Mouse (Mus musculus) liver, postnatal 0 days (tissue): Measurements from ENCODE around the gene Ctsc. TPM values are rescaled to one million over a fixed set of nuclear protein-coding genes. Genes with fewer than 3 reads are reported as not detected.

Experiments
- ATAC-seq: fragments of 200-750 bp; cut with Nextera tagmentation; 2 replicates; pipeline ENCODE4 v1.8.0; 2017; ENCODE audit warnings: mild to moderate bottlenecking, moderate library complexity
- DNase-seq: peaks from one replicate; pipeline ENCODE4 v3.0.0-alpha.2; 2016
- H3K27ac ChIP-seq: fragments of 300-500 bp; sonication (generic); 2 replicates; pipeline ENCODE4 v1.5.1; 2014; ENCODE audit warnings: antibody characterized with exemption, moderate library complexity, mild to moderate bottlenecking, low read depth
- H3K27me3 ChIP-seq: fragments of 300-500 bp; sonication (generic); 2 replicates; pipeline ENCODE4 v1.6.1; 2014; ENCODE audit warnings: low read length, control low read depth, mixed read lengths; ENCODE audit not compliant: insufficient read depth
- H3K36me3 ChIP-seq: fragments of 300-500 bp; sonication (generic); replicated peaks from 2 replicates; pipeline ENCODE4 v1.6.1; 2014; ENCODE audit warnings: mild to moderate bottlenecking, control low read depth, low read length, moderate library complexity, mixed read lengths; ENCODE audit not compliant: insufficient read depth
- H3K4me1 ChIP-seq: fragments of 300-500 bp; sonication (generic); 2 replicates; pipeline ENCODE4 v1.6.1; 2014; ENCODE audit warnings: antibody characterized with exemption, mild to moderate bottlenecking, control low read depth; ENCODE audit not compliant: insufficient read depth
- H3K4me2 ChIP-seq: fragments of 300-500 bp; sonication (generic); 2 replicates; pipeline ENCODE4 v1.6.1; 2014; ENCODE audit warnings: low read depth, mild to moderate bottlenecking, low read length, moderate library complexity, mixed read lengths
- H3K4me3 ChIP-seq: fragments of 300-500 bp; sonication (generic); 2 replicates; pipeline ENCODE4 v1.5.1; 2014; ENCODE audit warnings: low read depth, low read length
- H3K9ac ChIP-seq: fragments of 300-500 bp; sonication (generic); replicated peaks from 2 replicates; pipeline ENCODE4 v1.6.1; 2014; ENCODE audit warnings: mild to moderate bottlenecking, moderate library complexity
- H3K9me3 ChIP-seq: fragments of 300-500 bp; sonication (generic); 2 replicates; pipeline ENCODE4 v1.6.1; 2016; ENCODE audit warnings: mild to moderate bottlenecking, control low read depth, low read length, mixed read lengths
- CTCF ChIP-seq: sonication (generic); IDR thresholded peaks from 2 replicates; pipeline ENCODE4 v1.5.1; 2016; ENCODE audit warnings: antibody characterized with exemption, low read depth
- EP300 ChIP-seq: IDR thresholded peaks from 2 replicates; pipeline ENCODE4 v1.6.1; 2016; ENCODE audit warnings: antibody characterized with exemption, low read depth, mild to moderate bottlenecking
- WGBS: fragments of 180-500 bp; shearing (Covaris S2); extraction: QIAGEN DNeasy Blood & Tissue Kit; methylation state at CpG from one replicate; pipeline ENCODE4 v1.1.7; 2014; ENCODE audit not compliant: insufficient replicate concordance; 5-methylcytosine and 5-hydroxymethylcytosine counted together
- polyA plus RNA-seq: library from polyadenylated mRNA; unstranded; fragments of >200 nt; fragmentation: Nextera tagmentation; extraction: Ambion mirVana; gene quantifications from 2 replicates; pipeline ENCODE4 v1.2.1, GENCODE M21; 2015

The Ctsc gene
- polyA plus RNA-seq, 1 experiment from 2014 or later: 66.5 TPM

DNA sequence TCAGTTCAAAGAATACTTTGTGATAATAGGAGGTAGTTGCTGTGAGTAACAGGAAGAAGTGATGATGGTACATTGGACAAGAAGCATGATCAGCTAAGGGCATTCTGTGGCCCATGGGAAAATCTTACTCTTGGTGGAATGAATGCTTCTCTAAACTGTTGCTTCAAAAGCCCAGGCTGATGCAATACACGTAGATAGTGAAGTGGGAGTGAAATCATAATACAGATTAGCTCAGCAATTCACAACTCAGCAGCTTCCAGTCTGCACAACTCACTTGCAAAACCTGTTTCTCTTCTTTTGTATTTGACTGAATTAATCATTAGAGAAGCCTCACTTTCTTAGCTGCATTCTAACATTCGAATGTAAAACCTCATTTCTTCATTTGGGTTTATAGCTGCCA, 6.4 kb upstream of the Ctsc start:
- Histone ChIP-seq H3K4me3 (no peak overlapping the region), H3K9ac (no peak overlapping the region), H3K27ac (no peak overlapping the region), H3K4me1 (no peaks in the 10 kb centered on the region), H3K9me3 (no peaks in the 10 kb centered on the region), H3K4me2 (no peak overlapping the region), H3K27me3 (no peaks in the 10 kb centered on the region), H3K36me3 (no peaks in the 10 kb centered on the region)
- 15% methylated on average over 2 of the region's 2 CpGs for WGBS
- ATAC-seq: no peak
- no peak for TF ChIP-seq EP300
- no peak for DNase-seq

DNA sequence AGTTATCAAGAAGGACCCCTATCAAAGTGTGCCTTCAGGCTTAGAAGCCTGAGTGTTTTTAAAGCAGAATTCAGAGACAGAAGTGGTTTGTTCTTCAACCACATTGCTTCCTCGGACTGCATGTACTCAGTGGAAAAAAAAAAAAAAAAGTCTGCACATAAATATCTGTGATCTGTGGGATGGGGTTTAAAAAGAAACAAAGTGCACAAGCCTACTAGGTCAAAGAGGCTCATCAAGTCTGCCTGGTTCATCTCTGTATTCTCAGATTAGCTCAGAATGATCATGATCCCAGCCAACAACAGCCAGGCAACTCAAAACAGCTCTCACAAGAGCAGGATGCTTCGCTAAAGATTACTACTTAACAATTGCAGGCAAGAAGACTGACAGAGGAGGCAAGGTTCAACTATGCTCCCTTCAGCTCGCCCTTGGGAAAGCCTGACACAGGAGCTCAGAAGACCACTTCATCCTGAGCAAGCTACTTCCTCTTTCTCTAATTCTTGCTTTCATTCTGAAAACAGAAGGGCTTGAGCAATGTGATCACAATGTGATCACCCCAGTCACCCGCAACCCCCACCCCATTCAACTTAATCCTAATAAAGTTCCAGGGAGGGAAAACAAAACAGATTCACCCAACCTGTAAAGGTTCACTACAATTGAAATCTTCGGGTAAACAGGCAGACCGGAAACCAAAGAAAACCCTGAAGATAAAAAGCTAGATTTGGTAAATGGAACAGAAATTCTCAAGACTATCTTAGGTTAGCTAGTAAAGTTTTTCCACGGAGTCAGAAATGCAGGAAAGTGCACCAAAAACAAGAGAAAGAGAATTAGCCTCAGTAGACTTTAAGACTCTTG, 745 bp upstream of the Ctsc start:
- Histone ChIP-seq H3K27me3 (no peaks in the 10 kb centered on the region), H3K4me3 (peak overlapping the region; percentile 48), H3K27ac (peak overlapping the region; percentile 58), H3K4me2 (peak overlapping the region; percentile 69), H3K36me3 (no peaks in the 10 kb centered on the region), H3K9me3 (no peaks in the 10 kb centered on the region), H3K4me1 (peaks cover 8% of the 10 kb centered on the region), H3K9ac (no peak overlapping the region)
- ATAC-seq: peak; percentile 60
- DNase-seq: peak; percentile 12
- no peak for TF ChIP-seq EP300
- TF ChIP-seq CTCF: no peak
- 12% methylated on average over 7 of the region's 7 CpGs for WGBS

DNA sequence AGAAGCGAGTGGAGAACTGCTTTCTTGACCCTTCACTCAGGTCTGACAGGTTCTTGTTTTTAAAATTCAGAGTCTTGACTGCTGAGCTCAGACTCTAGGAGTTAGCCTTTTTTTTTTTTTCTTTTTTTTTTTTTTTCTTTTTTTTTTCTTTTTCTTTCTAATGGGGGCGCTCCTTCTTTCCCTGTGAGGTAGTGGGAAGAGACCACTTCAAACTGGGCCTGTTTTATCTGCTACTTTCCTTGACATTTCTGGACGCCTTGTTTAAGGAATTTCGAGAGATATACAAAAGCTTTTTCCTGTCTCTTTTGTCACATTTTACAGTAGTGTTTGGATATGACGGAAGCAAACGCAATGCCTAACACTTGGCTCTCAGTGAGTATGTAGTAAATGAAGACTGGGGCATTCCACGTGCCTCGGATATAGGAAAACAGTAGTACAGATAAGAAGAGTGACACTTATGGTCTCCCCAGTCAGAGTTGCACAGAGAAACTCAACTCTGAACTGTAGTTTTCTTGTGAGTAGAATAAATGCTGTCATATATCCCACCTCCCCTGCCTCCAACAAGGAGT, 827 bp downstream of the Ctsc start:
- peak overlapping the region; percentile 69 for H3K4me2 ChIP-seq
- H3K4me3 ChIP-seq: peak overlapping the region; percentile 48
- WGBS: 21% methylated on average over 8 of the region's 8 CpGs
- no peaks in the 10 kb centered on the region for H3K36me3 ChIP-seq
- H3K27ac ChIP-seq: peak overlapping the region; percentile 58
- H3K9ac ChIP-seq: peak overlapping the region; percentile 47
- DNase-seq (no peak), ATAC-seq (no peak)
- no peaks in the 10 kb centered on the region for H3K27me3 ChIP-seq
- peaks cover 8% of the 10 kb centered on the region for H3K4me1 ChIP-seq
- H3K9me3 ChIP-seq: no peaks in the 10 kb centered on the region
- no peak for TF ChIP-seq CTCF
- no peak for TF ChIP-seq EP300

DNA sequence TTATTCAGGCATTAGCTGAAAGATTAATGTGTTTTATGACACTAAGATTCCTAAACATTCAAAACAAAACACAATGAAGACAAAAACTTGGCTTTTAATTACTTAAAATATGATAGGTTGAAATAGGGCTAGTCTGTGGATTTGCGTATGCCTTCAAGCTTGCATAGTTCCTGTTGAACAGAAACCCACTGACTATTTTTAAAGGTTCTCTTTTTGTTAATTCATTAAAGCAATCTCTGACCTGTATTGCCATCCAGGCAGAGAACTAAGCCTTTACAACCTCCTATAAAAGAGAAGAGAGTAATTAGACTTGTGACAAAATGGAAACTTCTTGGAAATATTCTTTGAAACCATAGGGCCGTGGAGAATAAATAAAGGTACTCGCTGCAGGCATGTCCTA, 7.4 kb downstream of the Ctsc start:
- ATAC-seq (no peak), DNase-seq (no peak)
- H3K4me2 ChIP-seq: no peak overlapping the region
- H3K4me1 ChIP-seq: no peaks in the 10 kb centered on the region
- no peak overlapping the region for H3K27ac ChIP-seq
- 78% methylated on average over 3 of the region's 3 CpGs for WGBS
- H3K9me3 ChIP-seq: no peaks in the 10 kb centered on the region
- H3K27me3 ChIP-seq: no peaks in the 10 kb centered on the region
- TF ChIP-seq EP300: no peak
- no peak for TF ChIP-seq CTCF
- no peak overlapping the region for H3K4me3 ChIP-seq
- no peaks in the 10 kb centered on the region for H3K36me3 ChIP-seq
- H3K9ac ChIP-seq: no peak overlapping the region

DNA sequence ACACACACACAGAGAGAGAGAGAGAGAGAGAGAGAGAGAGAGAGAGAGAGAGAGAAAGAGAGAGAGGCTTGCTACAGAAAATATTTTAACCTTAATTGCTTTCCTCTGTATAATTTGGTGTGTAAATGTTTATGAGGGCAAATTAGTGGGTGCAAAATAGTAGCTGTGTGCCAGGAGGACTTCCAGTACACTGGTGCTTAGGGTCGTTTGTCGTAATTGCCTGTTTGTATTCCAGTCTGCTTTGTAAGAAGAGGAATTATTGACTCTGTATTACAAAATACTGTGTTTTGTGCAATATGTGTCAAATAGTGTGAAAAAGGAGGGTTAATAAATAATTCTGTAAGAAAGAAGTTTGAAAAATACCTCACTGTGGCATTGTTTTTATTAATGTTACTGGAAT, 13.2 kb downstream of the Ctsc start:
- no peaks in the 10 kb centered on the region for H3K36me3 ChIP-seq
- TF ChIP-seq CTCF (no peak), EP300 (no peak)
- no peaks in the 10 kb centered on the region for H3K4me1 ChIP-seq
- ATAC-seq (0 out of 2 replicates have a peak, but pooled peaks have one; percentile 36), DNase-seq (no peak)
- no peak overlapping the region for H3K9ac ChIP-seq
- no peak overlapping the region for H3K4me2 ChIP-seq
- no peaks in the 10 kb centered on the region for H3K27me3 ChIP-seq
- H3K27ac ChIP-seq: no peak overlapping the region
- no peak overlapping the region for H3K4me3 ChIP-seq
- WGBS: 63% methylated on average over 2 of the region's 2 CpGs
- no peaks in the 10 kb centered on the region for H3K9me3 ChIP-seq

DNA sequence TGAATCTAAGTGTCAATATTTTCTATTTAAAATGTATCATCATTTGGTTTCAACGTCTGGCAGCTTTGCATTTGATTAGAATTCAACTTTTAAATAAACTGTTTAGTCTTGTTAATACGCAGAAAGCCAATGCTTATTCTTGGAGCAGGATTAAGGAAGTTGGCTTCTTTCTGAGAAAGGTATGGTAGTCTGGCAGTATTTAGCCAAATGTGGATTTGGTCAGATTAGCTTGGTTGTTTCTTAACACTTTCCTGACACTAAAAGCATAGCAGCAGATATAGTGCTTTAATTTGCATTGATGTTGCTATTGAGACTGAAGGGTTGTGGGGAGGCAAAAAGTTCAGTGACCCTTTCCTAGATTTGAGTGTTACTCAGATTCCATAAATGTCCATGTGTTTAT, 14.2 kb downstream of the Ctsc start:
- no peak for TF ChIP-seq CTCF
- TF ChIP-seq EP300: no peak
- Histone ChIP-seq H3K4me1 (no peaks in the 10 kb centered on the region), H3K4me3 (no peak overlapping the region), H3K9ac (no peak overlapping the region), H3K9me3 (no peaks in the 10 kb centered on the region), H3K4me2 (no peak overlapping the region), H3K27me3 (no peaks in the 10 kb centered on the region), H3K27ac (no peak overlapping the region), H3K36me3 (no peaks in the 10 kb centered on the region)
- 71% methylated on average over 2 of the region's 2 CpGs for WGBS
- ATAC-seq (no peak), DNase-seq (no peak)
